Mouse (Mus musculus) lung, embryonic 16.5 days (tissue): ENCODE measurements at regions not wholly inside any gene's neighbourhood (a gene's known extent, or its start where the extent isn't known, plus 50 kb on each side); places are given as distances from the start of the nearest gene placed in this dataset.

Experiments
- ATAC-seq: fragments of 200-750 bp; cut with Nextera tagmentation; 2 replicates; pipeline ENCODE4 v1.8.0; 2017; ENCODE audit warnings: low read depth, mild to moderate bottlenecking, moderate library complexity
- H3K27ac ChIP-seq: fragments of 300-500 bp; sonication (generic); 2 replicates; pipeline ENCODE4 v1.5.1; 2014; ENCODE audit warnings: mild to moderate bottlenecking, control low read depth, low read length
- H3K27me3 ChIP-seq: fragments of 300-500 bp; sonication (generic); 2 replicates; pipeline ENCODE4 v1.6.1; 2014; ENCODE audit warnings: low read depth, low read length, mixed read lengths; ENCODE audit not compliant: control insufficient read depth, insufficient read depth
- H3K36me3 ChIP-seq: fragments of 300-500 bp; sonication (generic); 2 replicates; pipeline ENCODE4 v1.6.1; 2014; ENCODE audit warnings: low read length; ENCODE audit not compliant: control insufficient read depth, insufficient read depth
- H3K4me1 ChIP-seq: fragments of 300-500 bp; sonication (generic); replicated peaks from 2 replicates; pipeline ENCODE4 v1.6.1; 2014; ENCODE audit warnings: low read length, mixed read lengths; ENCODE audit not compliant: control insufficient read depth, insufficient read depth
- H3K4me2 ChIP-seq: fragments of 300-500 bp; sonication (generic); 2 replicates; pipeline ENCODE4 v1.6.1; 2014; ENCODE audit warnings: low read depth, low read length, control low read depth
- H3K4me3 ChIP-seq: fragments of 300-500 bp; sonication (generic); 2 replicates; pipeline ENCODE4 v1.5.1; 2014; ENCODE audit warnings: mild to moderate bottlenecking, low read length, control low read depth
- H3K9ac ChIP-seq: fragments of 300-500 bp; sonication (generic); 2 replicates; pipeline ENCODE4 v1.6.1; 2014; ENCODE audit warnings: low read length, control low read depth
- H3K9me3 ChIP-seq: fragments of 300-500 bp; sonication (generic); 2 replicates; pipeline ENCODE4 v1.6.1; 2016; ENCODE audit warnings: low read length; ENCODE audit not compliant: control insufficient read depth
- WGBS: fragments of 180-500 bp; shearing (Covaris S2); extraction: QIAGEN DNeasy Blood & Tissue Kit; methylation state at CpG from one replicate; pipeline ENCODE4 v1.1.7; 2014; 5-methylcytosine and 5-hydroxymethylcytosine counted together

GRCm38 (mm10) chr16:97234321-97234720 lies 63.8 kb upstream of the Dscam start:
- 30% methylated on average over 3 of the region's 3 CpGs for WGBS
- H3K4me1 ChIP-seq: no peaks in the 10 kb centered on the region
- H3K27ac ChIP-seq: no peak overlapping the region
- no peak for ATAC-seq
- H3K27me3 ChIP-seq: no peaks in the 10 kb centered on the region
- H3K36me3 ChIP-seq: no peaks in the 10 kb centered on the region
- no peak overlapping the region for H3K4me3 ChIP-seq
- no peak overlapping the region for H3K9ac ChIP-seq
- H3K4me2 ChIP-seq: no peak overlapping the region
- H3K9me3 ChIP-seq: no peaks in the 10 kb centered on the region

- Histone ChIP-seq H3K9ac (no peak overlapping the region), H3K4me1 (no peaks in the 10 kb centered on the region), H3K9me3 (no peaks in the 10 kb centered on the region), H3K4me2 (no peak overlapping the region), H3K4me3 (no peak overlapping the region), H3K27ac (no peak overlapping the region), H3K27me3 (no peaks in the 10 kb centered on the region), H3K36me3 (no peaks in the 10 kb centered on the region)
- no peak for ATAC-seq
- 65% methylated on average over 5 of the region's 5 CpGs for WGBS
Observed at GRCm38 (mm10) chr16:97239626-97240025, 69.1 kb upstream of the Dscam start.

- ATAC-seq: no peak
Observed at GRCm38 (mm10) chr16:97240085-97240484, 69.5 kb upstream of the Dscam start.

GRCm38 (mm10) chr16:97240859-97241360 lies 70.4 kb upstream of the Dscam start:
- Histone ChIP-seq H3K4me1 (no peaks in the 10 kb centered on the region), H3K36me3 (no peaks in the 10 kb centered on the region), H3K27me3 (no peaks in the 10 kb centered on the region), H3K9ac (no peak overlapping the region), H3K4me3 (no peak overlapping the region), H3K9me3 (no peaks in the 10 kb centered on the region), H3K27ac (no peak overlapping the region), H3K4me2 (no peak overlapping the region)
- no peak for ATAC-seq
- WGBS: 27% methylated on average over 8 of the region's 8 CpGs

More at GRCm38 (mm10) chr16:97240085-97240484, 69.5 kb upstream of the Dscam start:
- WGBS: 78% methylated on average over 7 of the region's 7 CpGs
- Histone ChIP-seq H3K4me2 (no peak overlapping the region), H3K4me1 (no peaks in the 10 kb centered on the region), H3K36me3 (no peaks in the 10 kb centered on the region), H3K27me3 (no peaks in the 10 kb centered on the region), H3K27ac (no peak overlapping the region), H3K4me3 (no peak overlapping the region), H3K9ac (no peak overlapping the region), H3K9me3 (no peaks in the 10 kb centered on the region)

- no peak overlapping the region for H3K4me2 ChIP-seq
- no peak for ATAC-seq
- no peak overlapping the region for H3K4me3 ChIP-seq
- H3K9me3 ChIP-seq: no peaks in the 10 kb centered on the region
- H3K27me3 ChIP-seq: no peaks in the 10 kb centered on the region
- H3K9ac ChIP-seq: no peak overlapping the region
- H3K4me1 ChIP-seq: no peaks in the 10 kb centered on the region
- H3K27ac ChIP-seq: no peak overlapping the region
- H3K36me3 ChIP-seq: no peaks in the 10 kb centered on the region
Observed at GRCm38 (mm10) chr16:97241639-97242038, 71.1 kb upstream of the Dscam start.

GRCm38 (mm10) chr16:97250488-97250887 lies 79.9 kb upstream of the Dscam start:
- no peak overlapping the region for H3K27ac ChIP-seq
- no peak overlapping the region for H3K4me3 ChIP-seq
- ATAC-seq: no peak
- no peaks in the 10 kb centered on the region for H3K4me1 ChIP-seq
- H3K27me3 ChIP-seq: no peaks in the 10 kb centered on the region
- H3K9ac ChIP-seq: no peak overlapping the region
- H3K4me2 ChIP-seq: no peak overlapping the region
- no peaks in the 10 kb centered on the region for H3K9me3 ChIP-seq
- no peaks in the 10 kb centered on the region for H3K36me3 ChIP-seq
- 50% methylated on average over 6 of the region's 6 CpGs for WGBS

- 70% methylated on average over 1 of the region's 1 CpGs for WGBS
- H3K9me3 ChIP-seq: no peaks in the 10 kb centered on the region
Observed at GRCm38 (mm10) chr16:97252551-97252950, 82.0 kb upstream of the Dscam start.

GRCm38 (mm10) chr16:97252997-97253635 lies 82.6 kb upstream of the Dscam start:
- no peaks in the 10 kb centered on the region for H3K9me3 ChIP-seq
- H3K4me3 ChIP-seq: no peak overlapping the region
- H3K27ac ChIP-seq: no peak overlapping the region
- no peaks in the 10 kb centered on the region for H3K36me3 ChIP-seq
- no peak for ATAC-seq
- H3K9ac ChIP-seq: no peak overlapping the region
- 44% methylated on average over 2 of the region's 2 CpGs for WGBS
- no peaks in the 10 kb centered on the region for H3K4me1 ChIP-seq
- H3K27me3 ChIP-seq: no peaks in the 10 kb centered on the region
- H3K4me2 ChIP-seq: no peak overlapping the region

More at GRCm38 (mm10) chr16:97252551-97252950, 82.0 kb upstream of the Dscam start:
- Histone ChIP-seq H3K9ac (no peak overlapping the region), H3K4me3 (no peak overlapping the region), H3K4me2 (no peak overlapping the region), H3K27me3 (no peaks in the 10 kb centered on the region), H3K27ac (no peak overlapping the region), H3K4me1 (no peaks in the 10 kb centered on the region), H3K36me3 (no peaks in the 10 kb centered on the region)
- no peak for ATAC-seq

- H3K36me3 ChIP-seq: no peaks in the 10 kb centered on the region
Observed at GRCm38 (mm10) chr16:97258821-97259220, 88.3 kb upstream of the Dscam start.

GRCm38 (mm10) chr16:97263451-97263850 lies 92.9 kb upstream of the Dscam start:
- Histone ChIP-seq H3K27me3 (no peaks in the 10 kb centered on the region), H3K4me1 (no peaks in the 10 kb centered on the region), H3K9me3 (no peaks in the 10 kb centered on the region), H3K4me3 (no peak overlapping the region), H3K27ac (no peak overlapping the region), H3K36me3 (no peaks in the 10 kb centered on the region), H3K4me2 (no peak overlapping the region), H3K9ac (no peak overlapping the region)
- ATAC-seq: no peak
- 15% methylated on average over 6 of the region's 6 CpGs for WGBS

More at GRCm38 (mm10) chr16:97258821-97259220, 88.3 kb upstream of the Dscam start:
- Histone ChIP-seq H3K4me1 (no peaks in the 10 kb centered on the region), H3K9me3 (no peaks in the 10 kb centered on the region), H3K27ac (no peak overlapping the region), H3K4me3 (no peak overlapping the region), H3K4me2 (no peak overlapping the region), H3K9ac (no peak overlapping the region), H3K27me3 (no peaks in the 10 kb centered on the region)
- no peak for ATAC-seq
- 81% methylated on average over 6 of the region's 6 CpGs for WGBS
